Mouse (Mus musculus): ENCODE data around the gene Hpd.

DNA sequence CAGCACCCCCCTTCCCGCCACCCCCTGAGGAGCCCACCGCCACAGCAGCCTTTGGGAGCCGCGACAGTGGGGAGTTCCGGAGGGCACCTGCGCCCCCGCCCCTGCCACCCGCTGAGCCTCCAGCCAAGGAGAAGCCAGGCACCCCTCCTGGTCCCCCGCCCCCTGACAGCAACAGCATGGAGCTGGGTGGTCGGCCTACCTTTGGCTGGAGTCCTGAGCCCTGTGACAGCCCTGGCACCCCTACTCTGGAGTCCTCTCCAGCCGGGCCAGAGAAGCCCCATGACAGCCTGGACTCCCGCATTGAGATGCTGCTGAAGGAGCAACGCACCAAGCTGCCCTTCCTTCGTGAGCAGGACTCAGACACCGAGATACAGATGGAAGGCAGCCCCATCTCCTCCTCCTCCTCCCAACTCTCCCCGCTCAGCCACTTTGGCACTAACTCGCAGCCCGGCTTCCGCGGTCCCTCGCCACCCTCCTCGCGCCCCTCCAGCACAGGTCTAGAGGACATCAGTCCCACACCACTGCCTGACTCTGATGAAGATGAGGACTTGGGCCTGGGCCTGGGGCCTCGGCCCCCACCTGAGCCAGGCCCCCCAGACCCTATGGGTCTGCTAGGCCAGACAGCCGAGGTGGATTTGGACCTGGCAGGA is 34.3 kb downstream of the Hpd start:
- TF ChIP-seq CTCF (IDR thresholded peaks at IDR 0.05) (no peak), POLR2A (IDR thresholded peaks at IDR 0.05; ENCODE audit: insufficient read depth, low read depth, low read length) (no peak)
